Comparison of ENCODE assay signal across 13 mouse cellular contexts in the genomic region with DNA sequence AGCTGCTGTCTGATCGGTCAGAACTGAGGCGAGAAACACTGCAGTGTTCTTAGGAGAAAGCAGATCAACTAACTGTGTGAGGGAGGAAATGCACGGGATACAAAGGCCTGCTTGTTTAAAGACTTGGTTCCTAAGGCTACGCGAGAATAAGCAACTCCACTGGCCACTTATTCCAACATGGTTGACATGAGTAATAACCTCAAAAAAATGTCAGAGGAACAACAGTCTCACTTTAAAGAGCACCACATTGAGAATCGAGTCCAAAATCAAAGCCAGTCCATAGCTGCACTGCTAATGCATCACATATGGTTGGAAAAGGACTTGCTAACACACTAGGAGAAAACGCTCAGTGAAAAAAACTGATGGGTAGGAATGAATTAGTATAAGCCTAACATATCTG.
DNase-seq lines count a peak whose midpoint lies in the region; ATAC-seq lines count a peak whose summit lies in the region.
"Had no signal": no experiment of that assay in that cellular context is flagged by ENCODE, and none has a peak within 500 bp of the region (broad histone marks: within the 10 kb centered on the region; RNA-seq: fewer than 3 reads in every experiment).

No protein-coding gene starts in this region.

- peak; percentile 50; the same call in 1 of the 2 replicates for ATAC-seq in forebrain, embryonic 14.5 days
- ATAC-seq in forebrain, embryonic 11.5 days (replicated peaks; ENCODE audit: low FRiP score) = no peak
- peak; percentile 56; the same call in 1 of the 2 replicates for ATAC-seq in neural tube, embryonic 13.5 days (ENCODE audit: low read depth)
- ATAC-seq in limb, embryonic 11.5 days (ENCODE audit: insufficient number of reproducible peaks, low FRiP score, low TSS enrichment, low read depth) = peak; percentile 84
- no peak for ATAC-seq in inflammation-experienced regulatory T-cells, adult 6 months

- peaks cover 3% of the 10 kb centered on the region; the same call in 1 of the 2 replicates for H3K4me1 ChIP-seq in forebrain, embryonic 14.5 days (ENCODE audit: control insufficient read depth, insufficient read depth, low read length)
- H3K4me1 ChIP-seq in forebrain, embryonic 11.5 days (replicated peaks; ENCODE audit: control insufficient read depth, insufficient read depth, low read length) = no peaks in the 10 kb centered on the region
- peaks cover 6% of the 10 kb centered on the region for H3K4me1 ChIP-seq in neural tube, embryonic 13.5 days (replicated peaks)
- H3K4me1 ChIP-seq in limb, embryonic 11.5 days (ENCODE audit: control insufficient read depth, insufficient read depth, low read length) = peaks cover 9% of the 10 kb centered on the region; the same call in 1 of the 2 replicates

- H3K36me3 ChIP-seq in forebrain, embryonic 14.5 days (ENCODE audit: control insufficient read depth, insufficient read depth, low read length) = peaks cover 14% of the 10 kb centered on the region
- H3K36me3 ChIP-seq in forebrain, embryonic 11.5 days (ENCODE audit: control insufficient read depth, insufficient read depth, low read length) = no peaks in the 10 kb centered on the region
- H3K36me3 ChIP-seq in neural tube, embryonic 13.5 days = peaks cover 26% of the 10 kb centered on the region
- H3K36me3 ChIP-seq in limb, embryonic 11.5 days (ENCODE audit: control insufficient read depth, insufficient read depth, low read length) = no peaks in the 10 kb centered on the region

- DNase-seq in forebrain, embryonic 14.5 days (ENCODE audit: low spot score) = peak; percentile 33
- DNase-seq in forebrain, embryonic 11.5 days (ENCODE audit: low spot score) = no peak
- no peak for DNase-seq in neural tube, embryonic 10.5 days (ENCODE audit: extremely low spot score, low spot score)
- DNase-seq in limb, embryonic 11.5 days (ENCODE audit: low spot score) = peak; percentile 50
- DNase-seq in thymus, postnatal 4 days = no peak
- no peak for DNase-seq in layer of hippocampus, adult 18-20 months (ENCODE audit: low spot score in 2 of 2)
- DNase-seq: adrenal gland, postnatal 14 days; cerebellum, postnatal 14 days; heart, postnatal 36 days had no signal

- H3K4me2 ChIP-seq in forebrain, embryonic 14.5 days (ENCODE audit: low read length) = no peak overlapping the region
- H3K4me2 ChIP-seq in forebrain, embryonic 11.5 days (ENCODE audit: low read depth, low read length, severe bottlenecking) = no peak overlapping the region
- no peak overlapping the region for H3K4me2 ChIP-seq in neural tube, embryonic 13.5 days
- no peak overlapping the region for H3K4me2 ChIP-seq in limb, embryonic 11.5 days (ENCODE audit: low read depth, severe bottlenecking)
- H3K4me2 ChIP-seq: midbrain, embryonic 11.5 days had no signal

- H3K27me3 ChIP-seq in forebrain, embryonic 14.5 days (replicated peaks; ENCODE audit: control insufficient read depth, insufficient read depth, low read length) = no peaks in the 10 kb centered on the region
- no peaks in the 10 kb centered on the region for H3K27me3 ChIP-seq in forebrain, embryonic 11.5 days (ENCODE audit: control insufficient read depth, insufficient read depth, low read length)
- H3K27me3 ChIP-seq in neural tube, embryonic 13.5 days = no peaks in the 10 kb centered on the region
- H3K27me3 ChIP-seq in limb, embryonic 11.5 days (ENCODE audit: control insufficient read depth, insufficient read depth, low read length) = no peaks in the 10 kb centered on the region

- no peak overlapping the region for H3K4me3 ChIP-seq in forebrain, embryonic 14.5 days (ENCODE audit: low read depth, low read length)
- no peak overlapping the region for H3K4me3 ChIP-seq in forebrain, embryonic 11.5 days (ENCODE audit: low read depth, low read length)
- no peak overlapping the region for H3K4me3 ChIP-seq in neural tube, embryonic 13.5 days
- no peak overlapping the region for H3K4me3 ChIP-seq in limb, embryonic 11.5 days (ENCODE audit: low read depth, low read length)

- 56% methylated on average over 7 of the region's 7 CpGs for WGBS in forebrain, embryonic 14.5 days
- 76% methylated on average over 7 of the region's 7 CpGs for WGBS in forebrain, embryonic 11.5 days
- 65% methylated on average over 7 of the region's 7 CpGs for WGBS in neural tube, embryonic 13.5 days
- 26% methylated on average over 7 of the region's 7 CpGs for WGBS in limb, embryonic 11.5 days

- no peak overlapping the region for H3K9ac ChIP-seq in forebrain, embryonic 14.5 days (ENCODE audit: low read length)
- no peak overlapping the region for H3K9ac ChIP-seq in forebrain, embryonic 11.5 days (ENCODE audit: low read length)
- no peak overlapping the region for H3K9ac ChIP-seq in neural tube, embryonic 13.5 days
- H3K9ac ChIP-seq in limb, embryonic 11.5 days (ENCODE audit: low read length) = no peak overlapping the region
- H3K9ac ChIP-seq: liver, embryonic 14.5 days had no signal

- no peaks in the 10 kb centered on the region for H3K9me3 ChIP-seq in forebrain, embryonic 14.5 days (replicated peaks; ENCODE audit: control insufficient read depth, low read length)
- no peaks in the 10 kb centered on the region for H3K9me3 ChIP-seq in forebrain, embryonic 11.5 days (ENCODE audit: control insufficient read depth, low read length)
- no peaks in the 10 kb centered on the region for H3K9me3 ChIP-seq in neural tube, embryonic 13.5 days
- no peaks in the 10 kb centered on the region for H3K9me3 ChIP-seq in limb, embryonic 11.5 days (ENCODE audit: control insufficient read depth, low read length)

- H3K27ac ChIP-seq in forebrain, embryonic 14.5 days (ENCODE audit: low read depth, low read length) = peak overlapping the region; percentile 2; the same call in 1 of the 2 replicates
- H3K27ac ChIP-seq in forebrain, embryonic 11.5 days (ENCODE audit: low read depth, low read length) = no peak overlapping the region
- peak overlapping the region; percentile 59 for H3K27ac ChIP-seq in neural tube, embryonic 13.5 days (replicated peaks)
- peak overlapping the region; percentile 91 for H3K27ac ChIP-seq in limb, embryonic 11.5 days (replicated peaks; ENCODE audit: low read depth, low read length)
- H3K27ac ChIP-seq: liver, embryonic 14.5 days had no signal

Comparison
In these comparisons a context has a peak if more than half of its experiments do, and no peak if none do; other contexts are left out.
1. ATAC-seq: peak in forebrain, embryonic 14.5 days (single experiment), neural tube, embryonic 13.5 days (single experiment) and limb, embryonic 11.5 days (single experiment); none in forebrain, embryonic 11.5 days (single experiment) and inflammation-experienced regulatory T-cells, adult 6 months (single experiment).
2. DNase-seq: peak in forebrain, embryonic 14.5 days (single experiment) and limb, embryonic 11.5 days (single experiment); none in forebrain, embryonic 11.5 days (single experiment), neural tube, embryonic 10.5 days (single experiment), thymus, postnatal 4 days (single experiment) and layer of hippocampus, adult 18-20 months (0 of 2).